Mouse (Mus musculus) v-Abl transformed pro-B cells (cell line): Measurements from ENCODE around the gene AY358078.

ENCODE experiments used
- in situ Hi-C, 2 experiments: fragments of 400-800 bp; cut with MboI; formaldehyde crosslinking; loops; one replicate each; pipeline ENCODE4 v1.15.1; 2025; ENCODE audit not compliant: unreplicated experiment in 2 of 2

Gene AY358078

GRCm38 (mm10) chr14:51863603-51864002 is 63.8 kb downstream of the AY358078 start:
- in situ Hi-C loops, result loop anchor here (25.0 kb wide), 3 partner anchors 101 to 2001 kb away; partner anchors contain the start of genes Ang4 (in 1 of the 2), Eddm3b (in 1 of the 2) and Rnase6 (in 1 of the 2)

DNA sequence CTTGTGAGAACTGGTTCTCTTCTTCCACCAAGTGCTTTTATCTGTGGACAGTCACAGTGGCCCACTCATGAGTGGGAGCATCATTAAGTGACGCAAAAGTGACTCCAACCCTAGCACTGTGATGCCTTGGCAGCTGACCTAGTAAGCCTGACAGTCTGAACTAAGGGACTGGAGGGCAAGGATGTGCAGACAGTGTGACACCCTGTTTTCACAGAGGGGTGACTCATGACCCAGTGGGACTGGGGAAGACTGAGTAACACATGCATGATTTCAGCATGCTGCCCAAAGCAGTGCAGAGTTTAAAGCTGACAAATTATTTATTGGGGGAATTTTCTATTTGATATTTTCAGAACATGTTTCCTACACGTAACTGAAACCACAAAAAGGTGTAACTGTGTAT is 70.9 kb downstream of the AY358078 start:
- in situ Hi-C loops, result loop anchor here (25.0 kb wide), 3 partner anchors 108 to 2008 kb away; partner anchors contain the start of genes Ang4 (in 1 of the 2), Eddm3b (in 1 of the 2) and Rnase6 (in 1 of the 2)

DNA sequence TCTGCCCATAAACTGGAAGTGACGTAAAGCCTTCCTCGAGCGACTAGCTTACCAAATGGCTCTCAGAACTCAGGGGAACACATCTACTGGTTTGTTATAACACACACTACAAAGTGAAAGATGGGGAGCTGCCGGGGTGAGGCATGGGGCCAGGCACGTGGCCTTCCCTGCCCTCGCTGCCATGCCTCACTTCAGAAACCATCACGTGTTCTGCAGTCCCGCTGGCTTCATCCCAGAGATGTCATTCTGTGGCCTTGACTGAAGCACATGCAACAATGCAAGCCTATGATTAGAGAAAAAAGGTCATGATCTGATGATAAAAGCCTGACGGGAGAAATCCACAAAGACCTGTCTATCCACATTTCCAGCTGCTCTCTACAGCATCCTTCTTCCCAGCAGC is 71.9 kb downstream of the AY358078 start:
- in situ Hi-C loops, result loop anchor here (25.0 kb wide), 3 partner anchors 109 to 2009 kb away; partner anchors contain the start of genes Ang4 (in 1 of the 2), Eddm3b (in 1 of the 2) and Rnase6 (in 1 of the 2)
